Mouse (Mus musculus) fat pad, adult 2 months (tissue): ENCODE data around the gene Gngt2.
"Not testable (repeated sequence)": the region's sequence is repeated elsewhere in the genome, so short reads cannot be mapped to it uniquely, and the experiment has no call there.

ENCODE experiments used
- DNase-seq: peaks from one replicate; pipeline ENCODE4 v3.0.0-alpha.2; 2011; ENCODE audit warnings: low read depth, low spot score; ENCODE audit errors: extremely low read depth

The Gngt2 gene

DNA sequence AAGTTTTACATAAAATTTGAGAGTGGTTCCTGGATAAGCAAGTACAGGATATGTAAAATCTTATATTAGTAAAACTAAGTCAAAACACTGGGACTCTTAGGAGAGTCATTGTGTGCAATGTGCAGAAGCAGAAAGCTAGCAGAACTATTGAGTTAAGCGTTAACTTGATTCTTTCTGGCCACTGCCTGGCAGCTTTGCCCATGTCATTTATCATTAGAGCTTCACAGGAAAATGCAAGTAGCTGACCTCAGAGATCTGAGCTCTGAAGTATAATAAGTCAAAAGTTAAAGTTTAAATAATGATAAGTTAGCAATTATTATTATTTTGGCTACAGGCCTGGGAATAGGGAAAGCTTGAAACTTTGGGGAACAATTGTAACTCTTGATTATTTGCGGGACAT, 42.8 kb downstream of the Gngt2 start:
- DNase-seq, result not testable (repeated sequence)

DNA sequence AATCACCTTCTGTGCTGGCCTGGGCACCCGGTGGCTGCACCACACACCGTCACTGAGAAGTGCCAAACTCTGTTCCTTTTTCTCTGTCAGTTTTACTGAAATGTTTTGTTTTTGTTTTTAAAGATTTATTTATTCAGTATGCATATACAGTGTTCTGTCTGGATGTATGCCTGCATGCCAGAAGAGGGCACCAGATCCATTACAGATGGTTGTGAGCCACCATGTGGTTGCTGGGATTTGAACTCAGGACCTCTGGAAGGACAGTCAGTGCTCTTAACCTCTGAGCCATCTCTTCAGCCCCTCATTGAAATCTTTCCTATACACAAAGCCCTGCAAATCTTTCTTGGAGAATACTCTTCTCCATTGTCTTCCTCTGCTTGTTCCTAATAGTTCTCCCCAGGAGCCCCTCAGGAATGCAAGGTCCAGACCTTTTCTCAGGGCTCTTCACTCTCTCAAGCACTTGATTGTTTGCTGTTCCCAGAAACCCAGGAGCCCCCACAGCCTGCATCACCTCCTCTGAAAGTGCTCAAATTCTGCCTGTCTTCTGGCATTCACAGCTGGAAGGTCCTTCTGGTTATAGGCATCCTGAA, 53.5 kb downstream of the Gngt2 start:
- no peak for DNase-seq
